Mouse (Mus musculus) R1 (cell line): ENCODE data around the gene 2610507B11Rik.

Experiments used
- DNase-seq: peaks from one replicate; pipeline ENCODE4 v3.0.0-alpha.2; 2018; ENCODE audit warnings: low read depth, low spot score

Gene 2610507B11Rik

GRCm38 (mm10) chr11:78279586-78279985, 18.0 kb downstream of the 2610507B11Rik start:
- DNase-seq: no peak

- DNase-seq: no peak
These were observed 27.7 kb downstream of the 2610507B11Rik start for GRCm38 (mm10) chr11:78289146-78289763.

GRCm38 (mm10) chr11:78290654-78291053, 29.1 kb downstream of the 2610507B11Rik start, which contains the start of gene BC030499:
BC030499 (plus strand) TSS chr11:78290841.
- DNase-seq: no peak

GRCm38 (mm10) chr11:78294585-78294984, 33.0 kb downstream of the 2610507B11Rik start:
- DNase-seq: no peak

GRCm38 (mm10) chr11:78300917-78301316, 39.4 kb downstream of the 2610507B11Rik start:
- no peak for DNase-seq

GRCm38 (mm10) chr11:78301357-78302084, 40.0 kb downstream of the 2610507B11Rik start, which contains the start of gene Spag5:
Spag5 (plus strand) TSS chr11:78301529.
- DNase-seq: peak; percentile 93

- DNase-seq: no peak
These were observed 43.7 kb downstream of the 2610507B11Rik start for GRCm38 (mm10) chr11:78305272-78305671.

GRCm38 (mm10) chr11:78310861-78311511, 49.4 kb downstream of the 2610507B11Rik start:
- no peak for DNase-seq

- DNase-seq: no peak
These were observed 52.1 kb downstream of the 2610507B11Rik start for GRCm38 (mm10) chr11:78313662-78314061.

- DNase-seq: no peak
These were observed 56.9 kb downstream of the 2610507B11Rik start for GRCm38 (mm10) chr11:78318411-78318810.

GRCm38 (mm10) chr11:78322076-78322831, 60.7 kb downstream of the 2610507B11Rik start:
- no peak for DNase-seq

- DNase-seq: peak; percentile 97
These were observed 61.3 kb downstream of the 2610507B11Rik start, which contains the start of gene Aldoc for GRCm38 (mm10) chr11:78322860-78323259. Aldoc (plus strand) TSS chr11:78322968.

GRCm38 (mm10) chr11:78324000-78324785, 62.6 kb downstream of the 2610507B11Rik start:
- DNase-seq: no peak

GRCm38 (mm10) chr11:78324965-78325364, 63.4 kb downstream of the 2610507B11Rik start:
- DNase-seq: no peak

- no peak for DNase-seq
These were observed 65.7 kb downstream of the 2610507B11Rik start for GRCm38 (mm10) chr11:78327215-78327614.

GRCm38 (mm10) chr11:78327634-78328511, 66.3 kb downstream of the 2610507B11Rik start, which contains the start of gene Pigs:
Pigs (plus strand) TSS chr11:78328415.
- peak; percentile 97 for DNase-seq

GRCm38 (mm10) chr11:78328512-78329056, 67.0 kb downstream of the 2610507B11Rik start:
- DNase-seq: no peak

- peak; percentile 57 for DNase-seq
These were observed 71.1 kb downstream of the 2610507B11Rik start for GRCm38 (mm10) chr11:78332676-78333075.

GRCm38 (mm10) chr11:78333992-78334391, 72.4 kb downstream of the 2610507B11Rik start:
- DNase-seq: no peak
